Mouse (Mus musculus) neural tube, embryonic 14.5 days (tissue): ENCODE measurements around the gene Kndc1. TPM values are rescaled to one million over a fixed set of nuclear protein-coding genes. Genes with fewer than 3 reads are reported as not detected.

Experiments
- ATAC-seq: fragments of 200-750 bp; cut with Nextera tagmentation; 2 replicates; pipeline ENCODE4 v1.8.0; 2017; ENCODE audit warnings: low read depth, mild to moderate bottlenecking, moderate TSS enrichment, moderate library complexity
- H3K27ac ChIP-seq: fragments of 300-500 bp; sonication (generic); 2 replicates; pipeline ENCODE4 v1.5.1; 2014; ENCODE audit warnings: low read depth, mild to moderate bottlenecking, control low read depth, low read length, moderate library complexity, mixed read lengths
- H3K27me3 ChIP-seq: fragments of 300-500 bp; sonication (generic); 2 replicates; pipeline ENCODE4 v1.6.1; 2014; ENCODE audit warnings: low read length; ENCODE audit not compliant: control insufficient read depth, insufficient read depth
- H3K36me3 ChIP-seq: fragments of 300-500 bp; sonication (generic); 2 replicates; pipeline ENCODE4 v1.6.1; 2014; ENCODE audit warnings: low read length, mixed read lengths; ENCODE audit not compliant: control insufficient read depth, insufficient read depth
- H3K4me1 ChIP-seq: fragments of 300-500 bp; sonication (generic); 2 replicates; pipeline ENCODE4 v1.6.1; 2014; ENCODE audit warnings: low read length; ENCODE audit not compliant: control insufficient read depth, insufficient read depth
- H3K4me2 ChIP-seq: fragments of 300-500 bp; sonication (generic); 2 replicates; pipeline ENCODE4 v1.6.1; 2014; ENCODE audit warnings: mild to moderate bottlenecking, low read depth, low read length, control low read depth
- H3K4me3 ChIP-seq: fragments of 300-500 bp; sonication (generic); 2 replicates; pipeline ENCODE4 v1.5.1; 2014; ENCODE audit warnings: low read depth, low read length, control low read depth, mixed read lengths
- H3K9ac ChIP-seq: fragments of 300-500 bp; sonication (generic); replicated peaks from 2 replicates; pipeline ENCODE4 v1.6.1; 2014; ENCODE audit warnings: low read depth, mild to moderate bottlenecking, control low read depth, low read length, mixed read lengths
- H3K9me3 ChIP-seq: fragments of 300-500 bp; sonication (generic); 2 replicates; pipeline ENCODE4 v1.6.1; 2016; ENCODE audit warnings: low read length; ENCODE audit not compliant: control insufficient read depth
- WGBS: fragments of 180-500 bp; shearing (Covaris S2); extraction: QIAGEN DNeasy Blood & Tissue Kit; methylation state at CpG from one replicate; pipeline ENCODE4 v1.1.7; 2014; 5-methylcytosine and 5-hydroxymethylcytosine counted together
- polyA plus RNA-seq: library from polyadenylated mRNA; unstranded; fragments of >200 nt; fragmentation: Nextera tagmentation; extraction: Ambion mirVana; gene quantifications from 2 replicates; pipeline ENCODE4 v1.2.1, GENCODE M21; 2014

Gene Kndc1
- polyA plus RNA-seq, 1 experiment from 2014 or later = 28.5 TPM

- ATAC-seq = no peak
- H3K4me1 ChIP-seq = no peaks in the 10 kb centered on the region
- peak overlapping the region; percentile 27 for H3K4me3 ChIP-seq
- peaks cover 15% of the 10 kb centered on the region for H3K27me3 ChIP-seq
- H3K4me2 ChIP-seq = peak overlapping the region; percentile 62
- WGBS = 5% methylated on average over 15 of the region's 16 CpGs
- H3K36me3 ChIP-seq = no peaks in the 10 kb centered on the region
- H3K27ac ChIP-seq = no peak overlapping the region
- H3K9ac ChIP-seq = no peak overlapping the region
- H3K9me3 ChIP-seq = no peaks in the 10 kb centered on the region
Measured at GRCm38 (mm10) chr7:139951079-139951478, 56.6 kb downstream of the Kndc1 start.

DNA sequence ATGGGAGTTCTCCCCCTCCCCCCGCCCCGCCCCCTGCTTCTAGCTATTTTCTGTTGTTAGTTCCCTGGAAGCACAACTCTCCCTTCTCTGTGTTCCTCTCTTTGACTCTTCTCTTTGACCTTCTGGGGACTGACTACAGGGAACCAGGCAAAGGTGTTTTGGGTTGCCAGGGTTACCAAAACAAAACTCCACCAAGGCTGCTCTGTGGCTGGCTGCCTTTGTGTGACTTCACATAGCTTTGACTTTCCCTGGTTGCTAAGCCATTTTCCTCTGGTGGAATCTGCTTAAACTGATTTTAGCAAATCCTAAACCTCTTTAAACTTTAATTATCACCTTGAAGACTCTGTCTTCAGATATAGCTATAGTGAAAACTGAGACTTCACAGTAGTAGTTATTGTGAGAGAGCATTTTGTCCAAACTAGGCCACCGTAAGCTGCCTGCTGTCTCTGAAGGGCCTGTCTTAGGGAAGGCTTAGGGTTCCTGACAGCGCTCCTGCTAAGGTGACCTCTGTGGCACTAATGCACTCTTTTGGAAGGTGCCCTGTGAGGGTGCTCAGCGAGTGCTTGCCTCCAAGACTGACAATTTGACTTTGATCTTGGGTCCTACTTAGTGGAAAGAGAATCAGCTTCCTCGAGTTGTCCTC lies 57.6 kb downstream of the Kndc1 start:
- ATAC-seq = no peak
- peaks cover 9% of the 10 kb centered on the region; the same call in 1 of the 2 replicates for H3K27me3 ChIP-seq
- WGBS = 49% methylated on average over 6 of the region's 6 CpGs
- H3K9ac ChIP-seq = no peak overlapping the region
- no peaks in the 10 kb centered on the region for H3K4me1 ChIP-seq
- no peaks in the 10 kb centered on the region for H3K36me3 ChIP-seq
- no peak overlapping the region for H3K27ac ChIP-seq
- H3K9me3 ChIP-seq = no peaks in the 10 kb centered on the region
- no peak overlapping the region for H3K4me3 ChIP-seq
- H3K4me2 ChIP-seq = no peak overlapping the region

- Histone ChIP-seq H3K4me1 (no peaks in the 10 kb centered on the region), H3K27me3 (no peaks in the 10 kb centered on the region), H3K9ac (no peak overlapping the region), H3K9me3 (no peaks in the 10 kb centered on the region), H3K36me3 (no peaks in the 10 kb centered on the region), H3K4me2 (no peak overlapping the region), H3K4me3 (no peak overlapping the region), H3K27ac (no peak overlapping the region)
- 83% methylated on average over 4 of the region's 4 CpGs for WGBS
- no peak for ATAC-seq
Measured at GRCm38 (mm10) chr7:139955505-139955904, 61.0 kb downstream of the Kndc1 start.

DNA sequence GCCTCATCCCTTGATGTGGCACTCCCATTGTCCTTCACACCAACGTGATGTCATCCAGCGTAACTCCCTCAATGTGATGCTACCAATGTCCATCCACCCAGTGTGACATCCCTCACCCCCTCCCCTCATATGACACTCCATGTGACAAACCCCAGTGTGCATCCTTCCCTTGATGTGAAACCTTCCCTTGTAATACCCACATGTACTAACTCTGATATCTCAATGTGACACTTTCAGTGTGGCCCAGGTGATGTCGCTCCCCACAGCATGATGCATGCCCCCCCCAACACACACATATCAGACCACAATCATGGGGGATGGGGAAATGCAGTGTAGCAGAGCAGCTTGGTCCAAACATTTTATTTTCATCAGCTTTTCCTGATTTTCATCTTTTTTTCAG lies 62.2 kb downstream of the Kndc1 start:
- Histone ChIP-seq H3K4me1 (no peaks in the 10 kb centered on the region), H3K36me3 (no peaks in the 10 kb centered on the region), H3K4me2 (no peak overlapping the region), H3K27me3 (no peaks in the 10 kb centered on the region), H3K9me3 (no peaks in the 10 kb centered on the region), H3K9ac (no peak overlapping the region), H3K27ac (no peak overlapping the region), H3K4me3 (no peak overlapping the region)
- ATAC-seq = no peak
- WGBS = 84% methylated on average over 3 of the region's 3 CpGs

GRCm38 (mm10) chr7:139957437-139957836 lies 62.9 kb downstream of the Kndc1 start:
- Histone ChIP-seq H3K27me3 (no peaks in the 10 kb centered on the region), H3K36me3 (no peaks in the 10 kb centered on the region), H3K27ac (no peak overlapping the region; the same call in 1 of the 2 replicates), H3K4me1 (no peaks in the 10 kb centered on the region), H3K4me2 (no peak overlapping the region), H3K4me3 (no peak overlapping the region), H3K9ac (no peak overlapping the region), H3K9me3 (no peaks in the 10 kb centered on the region)
- no peak for ATAC-seq
- WGBS = 57% methylated on average over 11 of the region's 11 CpGs

DNA sequence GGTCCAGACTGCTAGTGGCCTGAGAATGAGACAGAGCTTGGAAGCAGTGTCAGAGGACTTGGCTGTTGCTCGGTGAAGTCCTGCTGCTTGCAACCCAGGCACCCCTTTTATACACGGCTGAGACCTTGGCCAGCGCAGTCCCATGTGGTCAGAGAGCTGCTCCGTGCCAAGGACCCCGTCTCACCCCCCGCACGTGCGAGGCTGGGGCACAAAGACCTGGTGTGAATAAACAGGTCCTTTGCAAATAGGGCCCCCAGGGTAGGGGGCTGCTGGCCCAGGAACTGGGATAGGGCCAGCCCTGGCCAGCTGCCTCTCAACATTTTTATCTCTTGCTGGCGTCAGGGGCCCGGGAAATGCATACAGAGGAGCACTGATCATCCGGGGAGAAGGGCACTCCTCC lies 63.5 kb downstream of the Kndc1 start:
- WGBS = 27% methylated on average over 11 of the region's 11 CpGs
- ATAC-seq = peak; percentile 49; the same call in 1 of the 2 replicates
- no peak overlapping the region for H3K4me3 ChIP-seq

DNA sequence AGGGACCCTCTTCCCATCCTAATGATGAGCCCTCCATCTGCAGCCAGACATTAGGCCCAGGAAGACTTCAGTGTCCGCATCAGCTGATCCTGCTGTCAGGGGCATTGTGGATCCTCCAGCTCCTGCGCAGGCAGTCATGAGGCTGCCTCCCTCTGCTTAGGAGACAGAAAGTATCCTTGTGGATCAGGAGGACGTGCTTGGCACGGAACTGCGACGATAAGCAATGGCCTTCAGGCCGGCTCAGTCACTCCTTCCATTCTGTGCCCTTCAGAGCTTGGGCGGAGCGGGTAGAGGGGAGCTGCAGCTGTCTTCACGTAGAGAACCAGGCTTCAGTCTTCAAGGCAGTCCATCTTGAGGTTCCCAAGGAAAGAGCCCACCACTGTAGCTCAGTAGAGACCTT lies 66.6 kb downstream of the Kndc1 start:
- Histone ChIP-seq H3K9me3 (no peaks in the 10 kb centered on the region), H3K4me1 (no peaks in the 10 kb centered on the region), H3K9ac (no peak overlapping the region), H3K27me3 (no peaks in the 10 kb centered on the region), H3K4me2 (no peak overlapping the region), H3K4me3 (no peak overlapping the region), H3K36me3 (no peaks in the 10 kb centered on the region), H3K27ac (no peak overlapping the region)
- ATAC-seq = no peak
- 86% methylated on average over 10 of the region's 10 CpGs for WGBS

More for the DNA sequence above, 63.5 kb downstream of the Kndc1 start:
- no peak overlapping the region for H3K9ac ChIP-seq
- no peak overlapping the region; the same call in 1 of the 2 replicates for H3K27ac ChIP-seq
- H3K36me3 ChIP-seq = no peaks in the 10 kb centered on the region
- no peaks in the 10 kb centered on the region for H3K4me1 ChIP-seq
- no peaks in the 10 kb centered on the region for H3K9me3 ChIP-seq
- no peaks in the 10 kb centered on the region for H3K27me3 ChIP-seq
- H3K4me2 ChIP-seq = no peak overlapping the region

DNA sequence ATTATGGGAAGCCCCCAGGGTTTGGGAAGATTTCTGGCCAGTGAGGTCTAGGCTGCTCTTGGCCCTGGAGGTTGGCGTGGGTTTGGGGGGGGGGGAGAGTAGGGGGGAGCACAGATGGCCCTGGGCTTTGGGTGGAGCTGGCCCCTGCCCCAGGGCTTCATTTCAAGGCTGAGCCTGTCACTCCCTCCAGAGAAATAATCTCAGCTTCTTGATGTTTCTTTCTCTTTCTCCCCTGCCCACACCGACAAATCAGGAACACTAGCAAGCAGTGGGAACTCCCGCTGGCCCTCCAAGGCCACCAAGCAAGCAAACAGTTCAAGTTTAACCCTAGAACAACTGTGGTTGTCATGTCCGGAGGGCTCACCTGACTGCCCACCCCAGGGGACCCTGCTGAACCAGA lies 69.3 kb downstream of the Kndc1 start:
- 60% methylated on average over 4 of the region's 4 CpGs for WGBS
- Histone ChIP-seq H3K9ac (no peak overlapping the region), H3K4me1 (no peaks in the 10 kb centered on the region), H3K4me2 (no peak overlapping the region), H3K27ac (no peak overlapping the region), H3K36me3 (no peaks in the 10 kb centered on the region), H3K4me3 (no peak overlapping the region), H3K27me3 (no peaks in the 10 kb centered on the region), H3K9me3 (no peaks in the 10 kb centered on the region)
- no peak for ATAC-seq

DNA sequence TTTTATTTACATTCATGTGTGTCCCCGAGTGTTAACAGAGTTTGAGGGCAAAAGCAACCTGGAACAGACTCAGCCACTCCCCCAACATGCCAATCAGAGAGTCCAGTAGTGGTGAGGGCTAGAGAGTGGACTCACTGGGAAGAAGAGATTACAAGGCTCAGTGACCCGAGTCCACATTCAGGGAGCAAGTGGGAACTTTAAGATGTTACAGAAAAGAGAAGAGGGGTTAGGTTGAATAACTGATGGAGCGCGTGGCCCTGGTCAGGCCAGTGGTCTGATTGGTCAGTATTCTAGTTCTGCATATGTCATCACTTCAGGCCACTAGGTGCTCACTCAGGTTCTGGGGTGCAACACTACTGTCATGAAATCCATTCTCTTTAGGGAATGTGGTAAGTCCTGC lies 72.7 kb downstream of the Kndc1 start:
- ATAC-seq = no peak

More for the DNA sequence above, 72.7 kb downstream of the Kndc1 start:
- H3K4me2 ChIP-seq = no peak overlapping the region
- H3K27ac ChIP-seq = no peak overlapping the region
- H3K4me3 ChIP-seq = no peak overlapping the region
- H3K36me3 ChIP-seq = no peaks in the 10 kb centered on the region
- H3K9me3 ChIP-seq = no peaks in the 10 kb centered on the region
- WGBS = 38% methylated on average over 4 of the region's 4 CpGs
- H3K4me1 ChIP-seq = no peaks in the 10 kb centered on the region
- no peak overlapping the region for H3K9ac ChIP-seq
- no peaks in the 10 kb centered on the region for H3K27me3 ChIP-seq
